Mouse (Mus musculus) retina, adult 2 months (tissue): Measurements from ENCODE around the gene E030018B13Rik.

Experiments used
- DNase-seq: peaks from one replicate; pipeline ENCODE4 v3.0.0-alpha.2; 2012; ENCODE audit warnings: low read depth, low spot score

E030018B13Rik gene

DNA sequence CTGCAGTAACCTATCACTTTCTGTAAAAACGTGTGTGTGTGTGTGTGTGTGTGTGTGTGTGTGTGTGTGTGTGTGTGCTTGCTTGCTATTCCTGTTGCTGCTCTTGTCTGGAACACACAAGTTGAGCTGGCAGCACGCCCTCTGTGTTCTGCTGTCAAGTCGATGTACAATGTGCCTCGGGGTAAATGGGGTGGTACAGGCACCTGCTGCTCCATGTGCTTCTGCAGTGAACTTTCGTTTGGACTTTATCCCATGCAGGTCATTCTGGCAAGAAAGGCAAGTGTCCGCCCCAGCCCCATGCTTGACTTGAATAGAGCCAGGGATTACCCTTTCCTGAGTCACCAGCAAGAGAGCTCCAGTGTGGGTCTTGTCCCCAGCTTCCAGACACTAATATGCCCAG is 1.0 kb downstream of the E030018B13Rik start:
- DNase-seq, result no peak

DNA sequence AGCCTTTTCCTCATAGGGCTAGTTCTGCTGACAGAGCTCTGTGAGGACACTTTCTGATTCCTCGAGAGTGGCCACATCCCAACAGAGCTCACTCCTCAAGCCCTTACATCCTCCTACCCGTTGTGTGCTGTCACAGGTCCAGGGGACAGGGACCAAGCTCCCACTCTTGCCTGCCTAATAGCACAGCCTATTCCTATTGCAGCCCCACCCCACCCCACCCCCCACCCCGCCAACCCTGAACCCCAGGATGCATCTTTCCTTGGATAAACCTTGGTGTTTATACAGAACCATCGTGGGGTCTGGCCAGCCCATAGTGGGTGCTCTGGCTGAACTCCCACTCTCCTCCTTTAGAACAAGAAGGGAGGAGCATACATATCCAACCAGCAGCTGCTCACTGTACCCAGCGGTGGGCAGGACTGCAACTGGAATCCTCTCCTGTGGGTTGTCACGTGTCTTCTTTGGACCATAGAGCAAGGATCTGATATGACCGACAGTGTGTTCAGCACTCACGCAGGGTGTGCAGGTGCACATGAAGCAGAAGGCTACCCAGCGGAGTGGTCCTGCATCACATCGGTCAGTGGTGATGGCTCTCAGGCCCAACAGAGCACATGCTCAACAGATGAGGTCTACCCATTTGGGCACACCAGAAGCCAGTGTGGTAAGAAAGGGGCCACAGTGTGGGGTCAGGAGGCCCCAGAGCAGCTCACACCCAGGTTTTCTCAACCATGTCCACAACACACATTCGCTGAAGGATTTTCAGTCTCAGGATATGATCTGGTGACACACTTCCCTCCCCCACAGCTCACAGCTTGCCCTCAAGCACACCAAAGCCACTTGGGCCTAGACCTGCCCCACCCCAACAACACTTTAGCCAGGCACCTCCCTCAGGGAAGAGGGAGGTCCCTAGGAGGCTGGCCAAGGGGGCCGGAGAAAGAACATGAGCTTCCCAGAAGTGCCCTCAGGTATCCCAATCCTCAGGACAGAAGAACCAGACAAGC is 2.4 kb downstream of the E030018B13Rik start:
- no peak for DNase-seq

GRCm38 (mm10) chr7:63921909-63922562 is 5.4 kb downstream of the E030018B13Rik start:
- no peak for DNase-seq

DNA sequence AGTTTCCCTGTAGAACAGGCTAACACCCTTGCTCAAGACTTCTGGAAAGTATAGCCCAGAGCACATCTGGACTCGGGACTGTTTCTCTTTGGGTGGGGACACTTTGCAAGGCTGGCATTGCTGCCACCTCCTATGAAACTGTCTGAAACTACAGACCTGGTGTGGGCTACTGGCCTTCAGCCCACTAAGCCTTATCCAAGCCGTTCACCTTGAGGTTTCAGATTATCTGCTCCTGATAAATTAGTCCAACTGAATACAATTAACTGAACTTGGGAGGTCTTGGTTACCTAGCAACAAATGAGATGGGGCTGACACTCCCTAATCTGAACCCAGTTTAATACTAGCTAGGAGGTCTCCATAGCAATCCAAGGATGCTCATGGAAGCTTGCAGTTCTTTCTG is 5.9 kb downstream of the E030018B13Rik start:
- DNase-seq, result no peak

GRCm38 (mm10) chr7:63922975-63923374 is 6.3 kb downstream of the E030018B13Rik start:
- no peak for DNase-seq

- no peak for DNase-seq
Observed at GRCm38 (mm10) chr7:63924151-63924550, 7.5 kb downstream of the E030018B13Rik start.

- DNase-seq, result no peak
Observed at GRCm38 (mm10) chr7:63924747-63925412, 8.2 kb downstream of the E030018B13Rik start.

DNA sequence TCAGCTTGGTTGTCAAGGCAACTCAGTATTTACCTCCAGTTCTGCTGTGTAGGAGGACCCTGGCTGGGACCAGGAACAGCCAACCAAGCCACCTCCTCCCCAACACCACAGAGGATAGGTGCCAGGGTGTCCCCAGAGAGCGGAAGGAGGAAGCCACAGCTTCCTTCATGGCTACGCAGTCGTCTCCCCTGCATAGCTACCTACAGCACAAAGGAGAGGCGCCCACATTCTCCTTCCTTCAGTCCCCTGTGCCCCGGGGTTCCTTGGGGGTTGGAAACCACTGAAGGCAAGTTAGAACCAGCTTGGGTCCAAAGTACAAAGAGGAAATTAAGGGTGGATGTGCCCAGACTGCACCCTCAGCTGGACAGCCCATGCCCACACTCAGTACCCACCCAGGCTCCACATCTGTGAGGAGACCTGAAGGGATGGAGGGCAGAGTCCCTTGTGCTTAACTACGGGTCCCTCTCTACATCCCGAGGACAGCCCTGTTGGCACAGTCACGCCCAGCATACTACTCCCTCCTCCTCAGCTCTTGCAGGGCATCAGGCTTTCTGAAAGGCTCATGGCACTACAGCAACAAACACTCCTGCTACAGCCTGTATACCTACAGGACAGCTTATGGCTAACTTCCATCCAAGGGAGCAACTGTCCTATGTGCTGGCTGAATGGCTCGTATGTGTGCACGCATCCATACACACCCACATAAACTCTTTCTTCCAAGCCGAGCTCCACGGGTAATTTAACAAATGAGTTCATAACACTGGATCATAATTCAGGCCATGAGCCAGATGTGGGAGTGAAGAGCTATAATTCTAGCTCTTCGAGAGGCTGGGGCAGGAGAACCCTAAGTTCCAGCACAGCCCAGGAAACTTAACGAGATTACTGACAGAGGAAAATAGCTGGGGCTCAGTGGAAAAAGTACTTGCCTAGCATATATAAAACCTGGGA is 9.0 kb downstream of the E030018B13Rik start:
- DNase-seq, result no peak

GRCm38 (mm10) chr7:63926492-63926891 is 9.8 kb downstream of the E030018B13Rik start:
- DNase-seq, result no peak

DNA sequence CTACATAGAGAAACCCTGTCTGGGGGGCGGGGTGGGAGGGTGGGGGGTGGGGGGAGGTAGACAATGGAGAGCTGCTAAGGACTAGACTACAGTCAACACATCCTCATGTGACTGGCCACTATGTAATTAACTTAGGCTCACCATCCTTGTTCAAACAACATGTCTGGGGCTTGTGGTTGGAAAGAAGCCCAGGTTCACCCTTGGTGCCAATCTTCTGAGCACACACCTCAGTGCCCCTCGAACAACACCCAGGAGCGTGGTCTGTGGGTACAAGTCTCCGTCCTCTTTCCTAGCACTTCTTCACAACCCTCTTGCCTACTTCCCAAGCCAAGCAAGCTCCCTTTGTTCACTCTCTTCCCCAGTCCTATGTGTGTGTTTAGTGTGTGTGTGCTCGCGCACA is 10.5 kb downstream of the E030018B13Rik start:
- DNase-seq, result no peak

- DNase-seq, result no peak
Observed at GRCm38 (mm10) chr7:63929080-63929479, 12.4 kb downstream of the E030018B13Rik start.

- DNase-seq, result no peak
Observed at GRCm38 (mm10) chr7:63930132-63930531, 13.5 kb downstream of the E030018B13Rik start.

DNA sequence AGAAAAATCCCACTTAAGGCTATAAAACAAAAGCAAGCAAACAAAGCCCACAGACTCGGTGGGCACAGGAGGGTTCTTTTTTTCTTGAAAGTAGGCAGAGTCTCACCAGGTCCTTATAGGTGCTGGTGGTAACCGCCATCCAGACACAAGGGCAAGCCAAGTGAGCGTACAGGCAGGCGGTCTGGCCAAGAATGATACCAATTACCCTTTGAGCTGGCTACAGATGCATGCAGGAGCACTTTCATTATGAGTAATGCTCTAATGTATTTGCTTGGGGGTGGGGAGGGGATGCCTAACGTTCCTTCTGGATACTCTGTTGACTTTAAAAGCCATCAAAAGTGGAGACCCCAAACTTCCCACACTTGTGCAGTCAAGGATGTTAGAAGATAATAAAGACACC is 14.1 kb downstream of the E030018B13Rik start:
- DNase-seq, result no peak

DNA sequence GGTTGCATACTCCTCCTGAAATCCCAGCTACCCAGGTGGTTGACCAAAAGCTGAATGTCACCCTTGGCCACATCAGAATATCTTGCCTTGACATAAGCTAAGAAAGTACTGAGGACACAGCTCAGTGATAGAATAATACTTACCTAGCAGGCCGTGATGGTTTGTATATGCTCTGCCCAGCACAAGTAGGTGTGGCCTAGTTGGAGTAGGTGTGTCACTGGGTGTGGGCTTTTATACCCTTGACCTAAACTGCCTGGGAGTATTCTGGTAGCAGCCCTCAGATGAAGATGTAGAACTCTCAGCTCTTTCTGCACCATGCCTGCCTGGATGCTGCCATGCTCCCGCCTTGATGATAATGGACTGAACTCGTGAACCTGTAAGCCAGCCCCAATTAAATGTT is 15.8 kb downstream of the E030018B13Rik start:
- no peak for DNase-seq

DNA sequence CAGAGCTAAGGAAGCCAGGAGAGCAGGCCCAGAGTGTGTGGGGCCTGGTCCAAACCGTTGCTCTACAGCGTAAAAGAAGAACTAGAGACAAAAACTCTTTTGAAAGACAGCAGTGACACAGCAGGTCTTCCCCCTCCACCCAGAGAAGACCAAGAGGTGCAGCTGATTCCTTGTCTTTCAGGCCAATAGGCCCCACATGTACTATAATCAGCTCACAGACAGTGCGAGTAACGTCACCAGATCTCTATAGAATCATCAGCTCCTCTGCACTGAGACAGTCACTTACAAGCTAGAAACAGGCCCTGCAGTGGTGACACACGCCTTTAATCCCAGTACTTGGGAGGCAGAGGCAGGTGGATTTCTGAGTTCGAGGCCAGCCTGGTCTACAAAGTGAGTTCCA is 17.2 kb downstream of the E030018B13Rik start:
- no peak for DNase-seq

- DNase-seq, result no peak
Observed at GRCm38 (mm10) chr7:63934530-63934929, 17.9 kb downstream of the E030018B13Rik start.

- no peak for DNase-seq
Observed at GRCm38 (mm10) chr7:63935809-63936187, 19.1 kb downstream of the E030018B13Rik start.

DNA sequence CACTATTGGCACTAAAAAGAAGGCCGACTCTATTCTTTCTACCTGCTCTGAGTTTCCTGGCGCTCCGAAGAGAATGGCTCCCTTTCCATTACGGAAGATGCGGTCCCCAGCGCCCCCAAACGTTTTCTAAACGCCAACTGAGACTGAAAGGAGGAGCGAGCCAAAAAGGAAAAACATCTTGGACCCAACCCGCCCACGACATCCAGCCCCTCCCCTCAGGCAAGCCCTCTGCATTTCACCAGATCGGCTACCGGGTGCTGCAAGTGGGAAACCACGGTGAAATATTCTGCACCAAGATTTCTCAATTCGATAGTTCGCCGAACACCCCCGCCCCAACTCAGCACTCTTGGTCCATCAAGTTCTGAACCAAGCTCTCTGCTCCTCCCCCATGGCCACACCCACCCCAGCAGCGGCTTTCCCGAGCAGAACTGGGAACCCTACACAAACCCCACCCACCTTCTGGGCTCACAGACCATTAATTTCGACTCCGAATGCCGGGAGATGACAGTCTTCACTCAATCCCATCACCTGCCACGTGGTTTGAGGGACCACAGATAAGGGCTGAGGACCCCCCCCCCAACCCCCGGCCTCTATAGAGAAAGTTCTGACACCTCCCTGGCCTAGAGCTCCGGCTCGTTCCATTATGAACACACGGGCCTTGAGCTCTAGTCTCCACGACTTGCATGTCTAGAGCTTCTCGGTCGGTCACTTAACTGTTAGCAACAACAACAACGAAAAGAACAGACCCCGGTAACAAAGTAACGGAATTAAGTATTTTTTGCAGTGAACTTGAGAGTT is 19.7 kb downstream of the E030018B13Rik start:
- DNase-seq, result no peak

DNA sequence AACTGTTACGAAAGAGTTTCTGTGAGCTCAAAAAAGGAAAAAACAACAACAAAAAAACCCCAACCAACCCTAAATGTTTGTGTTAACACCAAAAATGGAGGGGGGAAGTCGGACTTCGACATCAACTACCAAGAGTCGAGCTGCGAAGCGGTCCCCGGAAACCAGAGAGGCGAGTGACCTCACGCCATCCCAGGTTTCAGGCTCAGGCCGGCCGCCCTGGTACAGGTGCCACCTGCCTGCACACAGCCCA is 20.3 kb downstream of the E030018B13Rik start:
- DNase-seq, result no peak

DNA sequence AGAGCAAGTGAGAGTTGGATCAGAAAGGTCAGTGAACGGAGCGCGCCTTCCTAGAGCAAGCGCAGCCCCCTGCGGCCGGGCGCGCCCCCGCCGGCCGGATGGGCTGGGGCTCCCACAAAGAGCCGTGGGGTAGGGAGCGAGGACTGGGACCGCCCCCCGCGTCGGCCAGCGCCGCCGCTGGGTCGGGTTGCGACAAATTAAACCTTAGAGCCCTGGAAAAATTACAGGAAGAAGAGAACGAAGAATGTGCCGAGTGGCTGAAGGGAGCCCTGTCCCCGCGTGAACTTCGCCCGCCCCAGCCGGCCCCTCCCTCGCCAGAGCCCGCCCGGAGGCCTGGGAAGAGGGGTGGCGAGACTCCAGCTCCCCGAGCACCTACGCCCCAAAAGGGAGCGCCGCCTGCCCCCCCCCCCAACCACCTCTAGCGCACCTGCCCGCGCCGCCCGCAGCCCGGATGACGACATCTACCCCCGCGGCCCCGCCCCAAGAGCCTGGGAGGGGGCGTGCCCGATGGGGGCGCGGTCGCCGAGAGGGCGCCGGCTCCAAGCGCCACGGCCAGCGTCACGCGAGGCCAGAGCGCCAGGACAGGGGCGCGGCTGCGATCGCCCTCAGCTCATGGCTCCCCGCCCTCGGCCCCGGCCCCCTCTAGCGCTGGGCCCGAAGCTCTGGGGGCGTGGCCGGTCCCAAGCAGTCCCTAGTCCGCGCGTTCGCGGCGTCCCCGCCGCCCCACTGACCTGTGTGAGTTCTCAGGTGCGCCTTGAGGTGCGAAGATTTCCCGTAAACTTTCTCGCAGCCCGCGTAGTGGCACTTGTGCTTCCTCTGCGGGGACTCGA is 20.8 kb downstream of the E030018B13Rik start:
- DNase-seq, result no peak
